Mouse (Mus musculus): ENCODE measurements around the gene Cited2.

The Cited2 gene

DNA sequence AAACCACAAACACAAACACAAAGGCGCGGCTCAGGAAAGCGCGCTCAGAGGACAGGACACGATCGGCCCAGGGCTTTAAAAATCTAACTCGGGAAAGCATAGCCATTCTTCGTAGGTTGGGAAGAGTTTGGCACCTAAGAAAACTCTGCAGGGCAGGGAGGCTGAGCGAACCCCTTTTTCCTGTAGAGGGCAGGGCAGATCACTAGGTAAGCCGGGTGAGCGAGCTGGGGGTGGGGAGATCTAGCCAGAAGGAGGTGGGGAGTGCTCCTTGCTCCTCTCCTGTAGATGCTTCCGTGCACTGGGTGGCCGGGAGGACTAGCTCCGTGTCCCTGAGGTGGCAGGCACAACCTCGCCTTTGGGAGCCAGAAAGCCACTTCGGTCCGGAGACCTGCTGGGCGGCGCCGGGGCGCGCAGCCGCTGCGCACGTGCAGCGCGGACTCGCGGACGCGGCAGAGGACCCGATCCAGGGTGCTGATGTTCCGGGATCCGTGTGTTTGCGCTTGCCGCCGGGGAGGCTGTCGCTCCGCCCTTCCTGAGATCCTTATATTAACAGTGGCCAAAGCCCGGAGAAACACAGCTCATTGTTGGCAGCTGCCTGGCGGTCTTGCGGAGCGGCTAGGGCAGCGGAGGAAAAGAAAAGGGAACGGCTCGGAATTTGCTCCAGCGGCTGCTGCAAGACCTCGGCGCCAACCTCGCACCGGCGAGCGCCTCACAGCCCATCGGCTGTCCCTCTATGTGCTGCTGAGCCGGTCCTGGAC, at the start of gene Cited2:
Gene Cited2, plus strand, starts transcription at position 566 of the 758 bp plus-strand sequence.
- peak; percentile 94 for DNase-seq (ENCODE audit: low spot score)

DNA sequence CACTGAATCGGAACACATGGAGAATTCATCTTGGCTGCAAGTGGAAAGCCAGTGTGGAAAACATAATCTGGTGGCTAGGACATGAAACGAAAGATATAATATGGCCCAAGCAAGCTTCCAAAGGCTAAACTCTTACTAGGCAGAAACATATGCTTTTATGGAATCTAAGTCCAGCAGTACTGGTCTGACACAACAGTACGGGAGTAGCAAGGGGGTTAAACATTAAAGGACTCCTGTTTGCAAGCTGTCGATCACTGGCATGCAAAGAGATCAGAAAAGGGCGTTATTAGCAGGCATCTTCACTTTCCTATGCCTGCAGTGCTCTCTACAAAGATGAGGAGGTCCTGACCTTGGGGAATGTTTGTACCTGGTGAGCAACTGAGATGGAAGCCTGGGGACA, 48.6 kb upstream of the Cited2 start:
- DNase-seq (ENCODE audit: low spot score), result no peak

DNA sequence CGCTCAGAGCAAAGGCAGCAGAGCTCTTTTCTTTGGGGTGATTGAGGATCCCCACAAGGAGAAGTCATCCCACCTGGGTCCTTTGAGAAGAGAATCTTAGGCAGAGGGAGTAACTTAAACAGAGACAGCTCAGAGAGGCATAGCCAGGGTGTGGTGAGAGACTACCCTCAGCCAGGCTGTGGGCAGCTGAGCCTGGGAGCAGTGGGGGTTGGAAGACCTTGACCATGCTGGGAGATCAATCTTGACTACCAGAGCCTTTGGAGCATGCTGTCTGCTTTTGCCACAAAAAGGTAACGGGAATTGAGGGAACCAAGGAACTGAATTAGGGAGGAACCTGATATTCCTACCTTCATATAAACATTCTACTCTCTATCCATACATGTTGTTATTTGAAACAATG, 48.1 kb upstream of the Cited2 start:
- no peak for DNase-seq (ENCODE audit: low spot score)

DNA sequence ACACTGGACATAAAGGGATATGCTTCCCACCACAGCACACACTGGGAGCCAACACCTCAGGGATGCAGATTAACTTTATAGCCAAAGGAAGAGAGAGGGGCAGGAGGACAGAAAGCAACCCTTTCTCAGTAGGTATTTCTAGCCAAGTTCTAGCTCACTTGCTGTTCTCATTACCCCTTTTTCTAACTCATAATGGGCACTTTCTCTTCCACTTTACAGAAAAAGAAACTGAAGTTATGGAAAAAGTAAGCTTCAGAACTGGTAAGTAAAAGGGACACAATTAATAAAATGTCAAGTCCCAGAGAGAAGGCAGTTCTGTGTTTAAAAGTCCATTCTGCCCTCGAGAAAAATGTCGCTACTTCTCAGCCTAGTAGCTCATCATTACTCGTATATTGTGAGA, 46.6 kb upstream of the Cited2 start:
- DNase-seq (ENCODE audit: low spot score), result no peak

DNA sequence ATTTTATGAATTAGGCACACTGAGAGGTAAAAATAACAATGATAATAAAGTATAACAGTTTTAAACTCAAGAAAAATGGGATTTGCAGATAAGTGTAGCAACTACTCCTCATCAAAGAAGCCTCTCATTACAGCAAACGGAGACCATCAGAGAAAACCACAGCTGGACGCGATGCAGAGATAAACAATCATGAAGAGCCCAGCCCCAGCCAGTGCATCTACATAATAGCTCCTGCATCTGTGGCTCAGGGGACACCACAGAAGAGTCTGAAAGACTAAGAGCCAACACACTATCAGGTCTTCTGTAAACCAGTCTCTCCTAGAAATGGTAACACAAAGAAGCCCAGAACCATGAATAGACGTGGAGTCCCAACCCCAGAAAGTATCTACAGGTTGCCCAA, 45.7 kb upstream of the Cited2 start:
- no peak for DNase-seq (ENCODE audit: low spot score)

DNA sequence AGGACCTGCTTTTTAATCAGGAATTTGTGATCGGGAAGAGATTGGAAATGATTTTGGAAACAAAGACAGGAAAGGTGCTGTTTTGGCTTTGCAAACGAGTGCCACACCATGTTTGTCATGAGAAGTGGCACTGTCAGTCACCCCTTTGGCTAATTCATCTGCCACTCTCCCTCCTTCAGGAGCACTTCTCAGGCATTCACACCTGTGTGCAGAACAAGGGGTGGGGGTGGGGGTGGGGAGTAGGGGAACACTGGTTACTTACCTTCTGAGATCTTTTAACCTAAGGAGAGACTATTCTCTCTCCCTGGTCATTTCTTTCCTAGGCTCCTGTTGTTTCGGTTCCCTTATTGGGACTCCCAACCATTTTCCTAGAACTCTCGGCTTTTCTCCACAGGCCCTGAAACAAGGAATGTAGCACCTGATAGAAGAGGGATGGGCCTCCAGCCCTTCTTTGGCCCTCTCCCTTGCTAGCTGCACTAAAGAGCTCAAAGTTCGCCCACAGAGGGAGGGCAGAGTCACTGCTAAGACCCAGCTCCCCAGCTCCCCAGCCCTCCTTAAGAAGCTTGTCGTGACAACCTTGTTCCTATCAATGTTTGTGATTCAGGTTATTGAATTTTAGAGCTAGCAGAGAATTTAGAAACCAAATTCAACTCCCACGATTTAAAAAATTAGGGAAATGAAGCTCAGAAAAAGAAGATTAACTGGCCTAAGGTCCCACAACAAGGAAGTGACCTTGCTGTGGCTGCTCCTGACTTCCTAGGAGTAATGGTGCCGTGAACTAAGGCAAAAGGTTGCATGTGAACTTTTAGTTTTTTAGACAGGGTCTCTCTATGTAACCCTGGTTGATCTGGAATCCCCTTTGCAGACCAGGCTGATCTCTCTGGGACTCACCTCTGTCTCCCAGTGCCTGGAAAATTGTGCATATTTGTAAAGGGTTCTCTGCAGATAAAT, 42.3 kb upstream of the Cited2 start:
- DNase-seq (ENCODE audit: low spot score), result no peak

DNA sequence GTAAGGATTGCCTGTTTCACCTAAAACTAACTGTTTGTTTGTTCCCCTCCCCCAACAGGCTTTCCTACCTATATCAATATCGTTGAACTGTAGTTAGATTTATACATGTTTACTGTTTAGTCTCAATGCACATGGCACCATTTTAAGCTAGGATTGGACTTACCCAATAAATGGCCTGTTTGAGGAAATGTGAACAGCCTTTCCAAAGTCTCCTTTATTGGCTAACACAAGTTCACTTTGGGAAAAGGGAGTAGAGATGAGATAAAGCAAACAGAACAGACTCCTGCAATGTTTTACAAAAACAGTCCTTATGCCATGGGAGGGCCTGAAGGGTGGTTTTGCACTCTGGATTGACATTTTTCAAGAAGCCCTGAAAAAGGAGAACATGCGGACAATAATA, 41.6 kb upstream of the Cited2 start:
- DNase-seq (ENCODE audit: low spot score), result no peak

DNA sequence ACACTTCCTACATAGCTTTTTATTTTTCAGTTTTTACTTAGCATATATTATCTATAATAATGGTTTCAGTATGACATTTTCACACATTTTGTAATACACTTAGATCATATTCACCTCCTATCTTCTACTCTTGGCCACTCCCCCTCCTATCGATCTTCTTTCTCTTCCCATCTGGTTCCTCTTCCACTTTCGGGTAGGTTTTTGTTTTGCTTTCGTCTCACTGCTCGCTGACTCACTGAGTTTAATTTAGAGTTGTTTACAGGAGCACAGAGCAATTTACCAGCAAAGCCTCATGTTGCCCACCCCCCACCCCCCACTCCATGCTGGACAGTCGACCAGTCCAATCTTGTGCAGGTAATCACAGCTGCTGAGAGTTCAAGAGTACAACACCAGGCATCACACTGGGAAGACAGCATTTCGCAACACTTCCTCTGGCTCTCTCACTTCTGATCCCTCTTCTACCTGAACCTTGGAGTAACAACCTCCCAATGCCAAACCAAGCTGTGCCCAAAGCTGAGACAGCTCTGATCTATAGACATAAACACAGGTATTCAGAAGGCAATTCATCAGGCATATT, 39.1 kb upstream of the Cited2 start:
- DNase-seq (ENCODE audit: low spot score), result no peak

DNA sequence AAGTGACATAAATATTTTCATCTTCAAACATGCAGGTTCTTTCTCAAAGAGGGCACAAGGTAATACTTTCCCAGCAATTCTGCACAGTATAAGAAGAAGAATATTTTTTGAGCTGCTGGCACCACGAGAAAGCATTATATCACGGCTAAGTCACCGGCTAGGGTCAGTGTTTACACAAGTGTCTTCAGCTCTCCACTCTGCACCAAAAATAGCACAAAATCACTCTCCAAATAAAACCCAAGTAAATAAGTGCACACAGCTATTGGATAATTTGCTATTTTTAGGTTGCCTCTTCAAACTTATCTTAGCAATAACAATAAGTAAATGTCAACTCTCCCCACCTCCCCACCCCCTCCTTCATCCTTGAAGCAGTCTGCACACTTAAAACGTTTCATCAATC, 33.2 kb upstream of the Cited2 start:
- no peak for DNase-seq (ENCODE audit: low spot score)

DNA sequence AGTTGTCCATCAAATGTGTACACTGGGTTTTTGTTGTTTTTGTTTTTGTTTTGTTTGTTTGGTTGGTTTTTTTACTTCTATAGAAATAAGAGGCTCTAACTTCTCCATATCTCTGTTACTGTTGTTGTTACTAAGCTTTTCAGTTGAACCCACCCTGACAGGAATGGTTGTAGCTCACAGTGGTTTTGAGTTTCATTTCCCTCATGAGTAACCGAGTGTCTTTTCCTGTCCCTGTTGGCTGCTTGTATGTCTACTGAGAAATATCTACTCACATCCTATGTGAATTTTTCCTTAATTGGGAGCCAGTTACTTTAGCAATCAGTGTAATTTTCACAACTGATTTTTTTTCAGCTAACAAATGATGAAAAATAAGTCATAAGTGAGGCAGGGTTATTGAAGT, 31.3 kb upstream of the Cited2 start:
- no peak for DNase-seq (ENCODE audit: low spot score)

DNA sequence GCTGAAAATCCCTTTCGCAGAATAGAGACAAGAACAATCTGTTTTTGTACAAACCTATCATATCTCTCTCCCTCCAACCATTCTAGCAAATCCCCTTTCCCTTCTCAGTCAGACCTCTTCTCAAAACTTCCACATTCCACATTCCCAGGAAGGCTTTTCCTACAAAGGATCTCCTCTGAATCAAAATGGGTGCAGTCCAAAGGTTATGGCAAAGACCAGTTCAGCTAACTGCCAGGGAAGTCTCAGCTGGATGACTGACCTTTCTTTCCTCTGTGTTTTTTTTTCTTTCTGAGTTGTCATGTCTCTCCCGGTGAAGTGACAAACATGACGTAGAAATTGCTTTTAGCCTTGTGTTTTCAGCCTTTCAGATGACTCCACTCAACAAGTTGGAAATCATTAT, 27.2 kb upstream of the Cited2 start:
- DNase-seq (ENCODE audit: low spot score), result no peak

DNA sequence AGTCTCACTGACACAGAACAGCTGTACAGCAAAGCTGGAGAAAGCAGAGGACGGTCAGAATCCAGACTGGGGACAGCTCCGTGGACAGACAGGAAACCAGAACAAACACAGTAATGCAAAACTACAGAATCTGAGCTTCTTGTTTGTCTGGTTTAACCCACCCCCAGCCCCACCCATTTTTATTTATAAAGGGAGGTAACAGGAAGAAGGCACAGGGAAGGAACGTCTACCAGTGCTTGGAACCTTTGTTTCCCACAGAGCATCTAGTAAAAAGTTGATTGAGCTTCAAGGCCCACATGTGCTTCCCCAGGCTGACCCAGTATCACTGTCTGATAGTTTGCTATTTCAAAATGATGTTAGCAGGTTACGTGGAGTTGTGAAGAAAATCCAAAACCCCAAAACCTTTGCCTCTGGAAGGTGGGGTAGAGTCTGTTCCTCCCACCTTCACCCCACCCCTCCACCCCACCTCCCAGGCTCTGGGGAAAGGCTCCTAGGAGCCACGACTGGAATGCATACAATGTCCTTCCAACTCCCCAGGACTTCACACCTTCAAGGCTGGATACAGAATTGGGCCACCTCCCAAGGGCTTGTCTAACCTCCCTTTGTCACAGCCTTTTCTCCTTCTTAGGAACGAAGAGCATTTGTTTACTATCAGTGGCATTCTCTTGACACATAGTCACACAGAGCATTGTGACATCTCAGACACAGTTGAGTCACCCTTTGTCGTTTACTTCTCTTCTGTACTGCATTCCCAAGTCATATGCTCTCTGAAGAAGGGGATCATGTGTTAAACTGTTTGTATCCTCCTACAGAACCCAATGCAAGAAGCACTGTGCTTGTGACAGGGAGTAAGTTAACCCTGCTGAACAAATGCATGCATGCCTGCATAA, 25.4 kb upstream of the Cited2 start:
- DNase-seq (ENCODE audit: low spot score), result no peak

DNA sequence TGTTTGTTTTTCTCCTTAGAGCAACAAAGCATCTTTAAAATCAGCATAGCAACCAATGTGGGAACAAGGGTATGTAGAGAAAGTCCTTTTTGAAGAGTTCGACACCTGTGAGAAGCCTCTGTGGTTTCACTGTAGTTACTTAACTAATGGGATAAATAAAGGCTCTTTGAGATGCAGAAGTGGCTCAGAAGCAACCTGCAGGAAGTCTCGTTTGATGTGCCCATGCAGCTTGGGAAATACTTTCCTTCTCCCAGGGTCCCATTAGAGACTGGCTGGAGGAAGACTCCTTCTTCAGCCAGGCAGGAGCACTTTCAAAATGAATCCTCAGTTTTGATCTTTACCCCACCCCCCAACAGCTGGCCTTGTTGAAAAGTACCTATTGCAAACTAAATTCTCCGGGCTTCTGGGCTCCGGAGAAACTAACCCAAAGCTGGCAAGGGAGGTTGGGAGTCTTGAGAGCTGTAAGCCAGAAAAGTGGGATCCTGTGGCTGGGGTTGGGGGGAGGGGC, 17.5 kb upstream of the Cited2 start:
- no peak for DNase-seq (ENCODE audit: low spot score)

DNA sequence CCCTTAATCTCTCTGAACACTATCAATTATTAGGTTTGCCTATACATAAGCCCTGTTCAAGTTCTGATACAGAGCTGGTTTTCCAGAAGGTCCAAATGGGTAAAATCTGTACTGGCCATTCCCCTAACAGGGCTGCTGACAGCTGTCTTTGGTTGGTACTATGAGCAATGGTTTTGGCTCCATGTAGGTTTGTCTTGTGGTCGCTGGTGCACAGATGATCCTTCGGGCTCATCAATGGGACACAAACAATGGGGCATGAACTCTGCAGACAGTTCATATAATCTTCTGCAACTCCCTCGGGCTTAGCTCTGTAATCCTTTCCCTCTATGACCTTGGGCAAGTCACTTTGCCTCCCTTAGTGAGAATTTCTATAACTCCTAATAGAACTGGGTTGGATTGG, 12.3 kb upstream of the Cited2 start:
- DNase-seq (ENCODE audit: low spot score), result no peak

DNA sequence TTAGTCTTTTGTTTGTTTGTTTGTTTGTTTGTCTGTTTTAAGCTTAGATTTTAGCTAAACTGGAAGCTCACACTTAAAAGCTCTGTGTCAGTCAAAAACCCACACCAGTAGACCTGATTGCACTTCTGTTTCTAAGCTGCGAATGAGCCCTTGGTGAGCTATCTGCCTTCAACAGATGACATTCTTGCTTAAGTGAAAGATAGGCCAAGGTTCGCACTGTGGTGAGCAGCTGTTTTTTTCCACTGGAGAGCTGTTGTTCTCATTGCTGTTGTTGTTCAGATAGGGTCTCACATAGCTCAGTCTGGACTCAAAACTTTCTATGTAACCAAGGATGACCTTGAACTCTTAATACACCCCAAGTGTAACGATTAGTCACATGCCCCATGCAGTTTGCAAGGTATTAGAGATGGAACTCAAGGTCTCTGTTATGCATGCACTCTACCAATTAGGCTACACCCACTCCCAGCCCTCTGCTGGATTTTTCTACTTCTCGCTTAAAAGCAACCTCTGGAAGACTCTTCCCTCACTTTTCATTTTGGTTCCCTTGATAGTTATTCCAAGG, 3.9 kb upstream of the Cited2 start:
- no peak for DNase-seq (ENCODE audit: low spot score)

DNA sequence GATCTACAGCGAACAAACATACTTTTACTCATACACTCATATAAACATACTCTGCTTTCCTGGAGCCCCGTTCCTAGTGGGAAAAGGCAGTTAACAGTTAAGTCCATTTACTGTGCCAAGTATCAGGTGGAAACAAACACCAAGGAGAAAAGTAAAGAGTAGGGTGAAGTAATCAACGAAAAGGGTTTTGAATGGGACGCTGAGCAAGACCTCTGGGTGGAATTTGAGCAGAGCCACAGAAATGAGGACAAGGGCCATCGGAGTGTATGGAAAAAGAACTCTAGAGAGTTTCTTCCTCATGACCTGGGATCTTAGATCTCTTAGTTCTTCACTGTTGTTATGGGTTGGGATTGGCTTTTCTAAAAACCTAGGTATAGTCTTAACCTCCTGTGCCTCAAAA, 3.4 kb upstream of the Cited2 start:
- no peak for DNase-seq (ENCODE audit: low spot score)

DNA sequence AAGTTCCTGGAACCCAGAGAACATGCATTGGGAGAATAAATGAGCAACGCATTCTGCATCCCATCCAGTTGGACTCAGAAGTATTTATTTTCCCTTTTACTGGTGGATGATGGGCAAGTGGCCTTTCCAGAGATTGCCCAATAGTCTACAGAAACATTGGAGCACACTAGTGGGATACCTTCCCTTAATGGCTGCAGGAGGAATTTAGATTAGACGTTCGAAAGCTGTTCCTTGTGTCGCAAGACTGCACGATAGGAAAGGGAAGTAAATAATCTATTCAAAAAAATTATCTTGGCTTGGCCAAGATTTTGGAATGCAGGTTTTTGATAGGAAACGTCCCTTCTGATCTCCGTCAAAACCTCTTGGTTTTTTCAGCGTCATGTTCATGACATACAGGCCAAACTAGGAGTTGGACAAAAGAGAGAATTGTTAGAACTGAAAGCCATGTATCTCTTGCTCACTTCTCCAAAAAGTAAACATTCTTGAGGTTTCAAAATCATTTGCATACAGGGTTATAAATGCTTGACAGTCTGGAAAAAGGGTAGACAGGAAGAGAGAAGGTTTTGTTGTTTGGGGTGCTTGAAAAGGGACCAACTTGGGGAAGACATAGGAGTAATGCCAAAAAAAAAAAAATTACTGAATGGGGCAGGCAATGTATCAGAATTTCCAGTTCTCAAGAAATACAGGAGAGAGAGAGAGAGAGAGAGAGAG, 2.0 kb upstream of the Cited2 start:
- no peak for DNase-seq (ENCODE audit: low spot score)

DNA sequence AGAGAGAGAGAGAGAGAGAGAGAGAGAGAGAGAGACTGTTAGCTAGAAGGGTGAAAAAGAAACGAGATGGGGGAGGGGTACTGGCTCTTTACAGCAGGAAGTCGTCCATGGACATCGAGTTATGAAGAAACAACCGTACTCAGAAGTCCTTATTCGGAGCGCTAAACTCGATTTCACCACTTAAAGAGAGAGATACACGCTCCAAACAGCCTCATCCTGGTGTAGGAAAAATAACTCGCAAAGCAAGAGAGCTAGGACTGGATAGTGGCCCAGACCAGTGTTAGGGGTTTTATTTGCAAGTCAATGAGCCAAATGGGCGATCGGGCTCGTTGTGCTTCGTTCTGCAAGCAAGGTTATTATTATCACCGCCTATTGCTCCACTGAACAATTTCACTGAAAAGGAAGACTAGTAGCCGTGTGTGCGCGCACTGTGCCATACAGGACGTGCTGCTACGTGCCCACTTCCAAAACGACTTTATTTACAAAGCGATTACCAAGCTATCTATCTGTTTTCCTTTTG, 1.4 kb upstream of the Cited2 start:
- peak; percentile 75 for DNase-seq (ENCODE audit: low spot score)

DNA sequence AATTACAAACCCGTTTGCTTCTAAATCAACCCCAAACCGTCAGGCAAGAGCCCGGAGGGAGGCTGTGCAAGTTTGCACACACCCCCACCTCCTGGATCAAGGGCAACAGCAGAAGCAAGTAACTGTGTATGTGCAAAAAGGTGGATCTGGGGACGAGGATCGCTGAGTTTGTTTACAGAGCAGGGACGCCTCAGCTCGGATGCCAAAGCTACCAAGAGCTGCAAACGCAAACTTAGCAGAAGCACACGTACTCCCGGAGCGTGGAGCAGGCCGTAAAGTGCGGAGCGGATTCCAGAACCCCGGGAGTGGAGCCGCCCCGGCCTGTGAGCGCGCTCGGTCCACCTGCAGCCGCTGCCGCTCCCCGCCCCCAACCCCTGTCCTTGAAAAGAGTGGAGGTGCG, 860 bp upstream of the Cited2 start:
- DNase-seq (ENCODE audit: low spot score), result peak; percentile 97

DNA sequence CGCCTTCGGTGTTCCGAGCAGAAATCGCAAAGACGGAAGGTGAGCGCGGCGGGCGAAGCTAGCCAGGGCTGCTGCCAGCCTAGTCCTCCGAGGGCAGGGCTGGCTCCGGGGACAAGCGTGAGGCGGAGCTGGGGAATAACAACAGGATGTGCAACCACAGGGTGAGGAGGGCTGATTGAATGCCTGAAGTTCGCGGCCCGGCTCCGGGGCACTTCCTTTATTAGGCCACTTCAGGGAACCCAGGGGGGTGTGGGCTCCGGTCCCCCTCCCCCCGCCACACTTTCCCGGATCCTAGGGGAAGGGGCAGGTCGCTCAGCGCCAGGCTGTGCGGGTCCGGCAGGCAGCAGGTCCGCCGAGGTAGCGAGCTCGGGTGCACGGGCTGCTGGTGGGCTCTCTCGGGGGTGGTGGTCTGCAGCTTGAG, 413 bp downstream of the Cited2 start:
- peak; percentile 73 for DNase-seq (ENCODE audit: low spot score)
